Mouse (Mus musculus) central nervous system, embryonic 18 days (tissue): ENCODE data around the gene Agxt. TPM values are rescaled to one million over a fixed set of nuclear protein-coding genes. Genes with fewer than 3 reads are reported as not detected.

Source experiments
- polyA plus RNA-seq: library from polyadenylated mRNA; depleted of rRNA; stranded (reverse); fragments of >200 nt; gene quantifications from 2 replicates; pipeline ENCODE4 v1.2.3, GENCODE M21; 2012; rRNA removed

Agxt gene
- polyA plus RNA-seq, result not detected in 2 replicates

DNA sequence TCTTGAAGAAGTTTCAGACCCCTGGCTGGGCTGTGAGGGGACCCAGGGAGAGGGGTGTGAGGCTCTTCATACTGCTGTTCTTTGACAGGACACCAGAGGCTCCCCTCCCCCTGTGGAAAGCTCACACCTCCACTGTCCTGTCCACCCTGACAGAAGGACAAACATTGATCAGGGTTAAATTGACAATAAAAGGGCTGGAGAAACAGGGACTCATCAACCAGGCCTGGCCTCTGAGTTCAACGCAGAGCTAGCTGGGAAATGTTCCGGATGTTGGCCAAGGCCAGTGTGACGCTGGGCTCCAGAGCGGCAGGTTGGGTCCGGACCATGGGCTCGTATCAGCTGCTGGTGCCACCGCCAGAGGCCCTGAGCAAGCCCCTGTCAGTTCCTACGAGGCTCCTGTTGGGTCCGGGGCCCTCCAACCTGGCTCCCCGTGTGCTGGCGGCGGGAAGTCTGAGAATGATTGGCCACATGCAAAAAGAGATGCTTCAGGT lies at the start of gene Agxt:
TSS of gene Agxt (plus strand) at position 205 of the 491 bp plus-strand sequence.

DNA sequence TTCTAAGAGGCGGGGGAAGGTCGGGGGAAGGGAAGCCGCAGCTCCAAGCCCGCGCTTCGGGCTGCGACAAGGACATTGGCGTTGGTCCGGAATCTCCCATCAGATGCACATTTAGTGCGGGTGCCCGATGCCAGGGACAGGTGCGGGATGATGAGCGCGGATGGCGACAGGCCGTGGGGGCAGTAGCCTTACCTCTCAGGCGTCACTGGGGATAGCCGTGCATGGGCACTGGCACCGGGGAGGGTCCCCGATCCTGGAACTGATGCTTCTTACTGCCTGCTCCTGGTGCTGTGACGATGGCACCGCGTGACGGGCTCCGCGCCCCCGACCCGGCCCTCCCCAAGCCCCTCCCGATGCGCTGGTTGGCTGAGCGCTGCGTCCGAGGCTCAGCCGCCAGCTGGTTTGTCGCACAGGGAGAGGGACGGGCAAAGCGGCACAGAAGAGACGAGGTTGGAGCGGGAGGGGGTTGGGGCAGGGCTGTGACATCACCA lies 33.4 kb upstream of the Agxt start, which contains the start of gene Kif1a:
TSS of gene Kif1a (minus strand) at position 381 of the 491 bp plus-strand sequence.

DNA sequence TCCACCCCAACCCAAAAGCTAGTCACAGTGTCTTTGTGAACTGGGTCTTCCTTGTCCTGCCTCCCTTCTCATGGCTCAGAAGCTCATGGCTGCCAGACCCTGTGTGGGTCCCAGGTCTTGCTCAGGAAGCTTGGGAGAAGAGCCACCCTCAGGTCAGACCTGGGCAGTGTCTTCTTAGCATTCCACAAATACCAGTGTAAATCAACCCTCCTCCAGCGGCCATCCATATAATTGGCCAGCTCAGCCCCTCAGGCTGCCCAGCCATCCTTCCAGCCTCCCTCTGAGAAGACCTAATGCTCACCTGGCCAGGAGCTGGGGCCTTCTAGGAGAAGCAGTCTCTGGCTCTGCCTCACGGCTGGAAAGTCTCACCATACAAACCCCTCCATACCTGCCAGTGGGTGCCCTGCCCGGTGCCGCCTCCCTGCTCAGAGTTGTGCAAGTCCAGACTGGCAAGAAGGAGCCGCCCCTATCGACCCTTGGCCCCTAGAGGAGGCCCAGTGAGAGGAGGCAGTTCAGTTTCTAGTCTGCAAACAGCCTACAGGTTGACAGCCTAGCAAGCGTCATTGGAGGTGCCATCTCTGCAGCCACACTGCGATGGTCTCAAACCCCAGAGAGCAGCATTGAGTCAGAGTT lies 25.6 kb downstream of the Agxt start, which contains the start of gene 2310007B03Rik:
TSS of gene 2310007B03Rik (minus strand) at position 448 of the 633 bp plus-strand sequence.

DNA sequence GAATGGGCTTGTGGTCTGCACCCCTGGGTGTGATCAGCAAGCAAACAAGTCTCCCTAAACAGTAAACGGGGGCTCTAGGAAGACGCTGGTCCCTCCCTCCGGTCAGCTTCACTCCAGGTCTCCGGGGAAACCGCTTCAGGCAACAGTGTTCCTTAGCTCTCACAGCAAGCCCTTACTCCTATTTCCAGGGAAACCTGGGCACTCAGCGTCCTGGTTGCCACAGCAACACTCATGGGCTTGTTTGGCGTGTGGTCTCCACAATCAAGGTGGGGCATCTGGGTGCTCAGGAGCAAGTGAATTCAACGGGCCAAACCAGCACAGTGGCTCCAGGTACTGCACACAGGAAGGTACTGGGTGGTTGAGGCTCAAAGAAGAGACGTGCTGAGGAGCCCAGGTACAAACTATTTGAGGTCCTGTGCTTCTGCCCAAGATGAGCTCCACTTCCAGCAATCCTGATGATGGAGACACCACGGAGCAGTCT lies 33.3 kb downstream of the Agxt start, which contains the start of gene Crocc2:
TSS of gene Crocc2 (plus strand) at position 431 of the 481 bp plus-strand sequence.

Other genes with a start within 250 kb of the Agxt start
- 0.20 and 0.30 TPM in 2 replicates for gene Ankmy1, start 232.3 kb upstream of the Agxt start, polyA plus RNA-seq
- gene Dusp28, start 228.3 kb upstream of the Agxt start, polyA plus RNA-seq, result 16.0 and 16.2 TPM in 2 replicates
- gene Rnpepl1, start 224.5 kb upstream of the Agxt start, polyA plus RNA-seq, result 43.0 and 44.9 TPM in 2 replicates
- gene Capn10, start 200.9 kb upstream of the Agxt start, polyA plus RNA-seq, result 59.9 and 64.3 TPM in 2 replicates
- 0.26 and 0.31 TPM in 2 replicates for gene Gpr35, start 184.4 kb upstream of the Agxt start, polyA plus RNA-seq
- gene Aqp12, start 128.9 kb upstream of the Agxt start, polyA plus RNA-seq, result not detected in 2 replicates
- 208 and 228 TPM in 2 replicates for gene Kif1a, start 33.3 kb upstream of the Agxt start, polyA plus RNA-seq
- gene 2310007B03Rik, start 25.7 kb downstream of the Agxt start, polyA plus RNA-seq, result 0.09 and 0.31 TPM in 2 replicates
- 0.83 and 1.4 TPM in 2 replicates for gene Crocc2, start 33.5 kb downstream of the Agxt start, polyA plus RNA-seq
- gene Sned1, start 100.6 kb downstream of the Agxt start, polyA plus RNA-seq, result 6.6 and 9.9 TPM in 2 replicates
- gene Mterf4, start 170.7 kb downstream of the Agxt start, polyA plus RNA-seq, result 20.2 and 21.8 TPM in 2 replicates
- gene Ppp1r7, start 207.6 kb downstream of the Agxt start, polyA plus RNA-seq, result 14.5 and 15.9 TPM in 2 replicates
- gene Pask, start 208.2 kb downstream of the Agxt start, polyA plus RNA-seq, result 9.4 and 9.7 TPM in 2 replicates
- gene Ano7, start 238.7 kb downstream of the Agxt start, polyA plus RNA-seq, result 1.2 and 1.5 TPM in 2 replicates